Mouse (Mus musculus) liver, embryonic 14.5 days (tissue): Measurements from ENCODE around the gene Ang. TPM values are rescaled to one million over a fixed set of nuclear protein-coding genes. Genes with fewer than 3 reads are reported as not detected.

ENCODE experiments used
- ATAC-seq: fragments of 200-750 bp; cut with Nextera tagmentation; 2 replicates; pipeline ENCODE4 v1.8.0; 2017; ENCODE audit warnings: moderate number of reproducible peaks, mild to moderate bottlenecking, moderate library complexity; ENCODE audit not compliant: insufficient read depth
- DNase-seq, 3 experiments: peaks; one replicate each; pipeline ENCODE4 v3.0.0-alpha.2; 2012 to 2013; ENCODE audit warnings: low read depth in 3 of 3, low spot score in 3 of 3
- H3K27ac ChIP-seq: fragments of 300-500 bp; sonication (generic); 2 replicates; pipeline ENCODE4 v1.5.1; 2014; ENCODE audit warnings: moderate library complexity, mild to moderate bottlenecking, control low read depth, inconsistent platforms
- H3K27me3 ChIP-seq: fragments of 300-500 bp; sonication (generic); 2 replicates; pipeline ENCODE4 v1.6.1; 2014; ENCODE audit warnings: mild to moderate bottlenecking, low read length, moderate library complexity; ENCODE audit not compliant: control insufficient read depth, insufficient read depth
- H3K36me3 ChIP-seq: fragments of 300-500 bp; sonication (generic); replicated peaks from 2 replicates; pipeline ENCODE4 v1.6.1; 2014; ENCODE audit warnings: low read depth; ENCODE audit not compliant: control insufficient read depth, insufficient read depth
- H3K4me1 ChIP-seq, 2 experiments: fragments of 200-500 bp in 1 of 2; fragments of 300-500 bp in 1 of 2; sonication (generic) in 1 of 2; replicated peaks; 2 replicates each; pipeline ENCODE4 v1.6.1; 2012 to 2014; ENCODE audit warnings: antibody characterized with exemption in 1 of 2, inconsistent platforms in 1 of 2, low read length in 1 of 2; ENCODE audit not compliant: control insufficient read depth in 2 of 2, insufficient read depth in 2 of 2
- H3K4me2 ChIP-seq: fragments of 300-500 bp; sonication (generic); 2 replicates; pipeline ENCODE4 v1.6.1; 2014; ENCODE audit warnings: low read depth, mild to moderate bottlenecking, control low read depth, moderate library complexity
- H3K4me3 ChIP-seq, 2 experiments: fragments of 200-500 bp in 1 of 2; fragments of 300-500 bp in 1 of 2; sonication (generic) in 1 of 2; 2 replicates each; pipeline ENCODE4 v1.5.1; 2012 to 2014; ENCODE audit warnings: low read depth in 2 of 2, low read length in 2 of 2, mild to moderate bottlenecking in 2 of 2, control low read depth in 1 of 2, inconsistent platforms in 1 of 2, moderate library complexity in 1 of 2; ENCODE audit not compliant: insufficient read depth in 1 of 2
- H3K9ac ChIP-seq: fragments of 300-500 bp; sonication (generic); replicated peaks from 2 replicates; pipeline ENCODE4 v1.6.1; 2014; ENCODE audit warnings: mild to moderate bottlenecking, control low read depth, moderate library complexity
- H3K9me3 ChIP-seq: fragments of 300-500 bp; sonication (generic); 2 replicates; pipeline ENCODE4 v1.6.1; 2016; ENCODE audit warnings: low read length, mixed read lengths; ENCODE audit not compliant: control insufficient read depth
- CTCF ChIP-seq: IDR thresholded peaks from 2 replicates; pipeline ENCODE4 v1.5.1; 2016; ENCODE audit warnings: antibody characterized with exemption, low read depth, control low read depth
- EP300 ChIP-seq: IDR thresholded peaks from 2 replicates; pipeline ENCODE4 v1.6.1; 2016; ENCODE audit warnings: antibody characterized with exemption, low read depth
- WGBS: fragments of 180-500 bp; shearing (Covaris S2); extraction: QIAGEN DNeasy Blood & Tissue Kit; methylation state at CpG from one replicate; pipeline ENCODE4 v1.1.7; 2014; ENCODE audit not compliant: insufficient replicate concordance; 5-methylcytosine and 5-hydroxymethylcytosine counted together
- polyA plus RNA-seq, 2 experiments: library from polyadenylated mRNA; depleted of rRNA in 1 of 2; stranded (reverse) in 1 of 2; unstranded in 1 of 2; fragments of >200 nt; fragmentation: Nextera tagmentation in 1 of 2; extraction: Ambion mirVana in 1 of 2; gene quantifications; 2 replicates each; pipeline versions ENCODE4 v1.2.1 to v1.2.3; 2012 to 2014

The Ang gene
- polyA plus RNA-seq, 2 experiments, result 3.4 to 5.4 TPM

- H3K9ac ChIP-seq, result no peak overlapping the region
- no peaks in the 10 kb centered on the region for H3K9me3 ChIP-seq
- 60% methylated on average over 2 of the region's 2 CpGs for WGBS
- H3K4me3 ChIP-seq, result no peak overlapping the region
- no peaks in the 10 kb centered on the region for H3K36me3 ChIP-seq
- TF ChIP-seq EP300 (no peak), CTCF (peak; percentile 70)
- H3K27me3 ChIP-seq, result no peaks in the 10 kb centered on the region; the same call in 1 of the 2 replicates
- DNase-seq, result peak in 2 of 3 experiments; percentile 57 to 61
- H3K4me1 ChIP-seq, result peaks cover 2 to 4% of the 10 kb centered on the region in 2 experiments; a peak in 2 of 4 replicates
- no peak overlapping the region for H3K4me2 ChIP-seq
- ATAC-seq, result no peak
- no peak overlapping the region for H3K27ac ChIP-seq
Measured at GRCm38 (mm10) chr14:51069617-51070016, 21.3 kb upstream of the Ang start.

- no peaks in the 10 kb centered on the region for H3K36me3 ChIP-seq
- WGBS, result 69% methylated on average over 3 of the region's 3 CpGs
Measured at GRCm38 (mm10) chr14:51074335-51074734, 16.6 kb upstream of the Ang start, which contains the start of gene Olfr750. Gene Olfr750 (minus strand): TSS chr14:51074435.

DNA sequence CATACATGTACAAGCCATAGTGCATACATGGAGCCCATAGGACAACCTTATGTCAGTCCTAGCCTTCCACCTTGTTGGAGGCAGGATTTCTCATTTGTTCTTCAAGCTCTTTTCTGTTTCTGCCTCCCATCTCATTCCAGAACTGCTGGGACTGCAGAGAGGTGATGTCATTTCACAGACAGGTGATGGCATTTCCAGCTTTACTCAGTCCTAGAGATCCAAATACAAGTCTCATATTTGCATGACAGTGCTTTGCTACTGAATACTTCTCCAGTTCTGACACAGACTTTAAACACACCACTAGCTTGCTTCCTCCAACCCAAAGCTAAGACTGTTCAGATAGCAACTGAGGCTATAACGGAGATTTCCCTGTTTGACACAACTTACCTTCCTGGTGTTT lies 11.8 kb upstream of the Ang start:
- H3K4me2 ChIP-seq, result no peak overlapping the region
- WGBS, result 56% methylated on average over 1 of the region's 1 CpGs
- DNase-seq (no peak), ATAC-seq (no peak)
- H3K4me3 ChIP-seq, result no peak overlapping the region
- no peak overlapping the region for H3K27ac ChIP-seq
- peaks cover 6% of the 10 kb centered on the region for H3K27me3 ChIP-seq
- no peak for TF ChIP-seq CTCF
- H3K9me3 ChIP-seq, result no peaks in the 10 kb centered on the region
- H3K9ac ChIP-seq, result no peak overlapping the region
- peaks cover 2 to 12% of the 10 kb centered on the region in 2 experiments; a peak in 3 of 4 replicates for H3K4me1 ChIP-seq
- H3K36me3 ChIP-seq, result no peaks in the 10 kb centered on the region

More at GRCm38 (mm10) chr14:51074335-51074734, 16.6 kb upstream of the Ang start, which contains the start of gene Olfr750:
- H3K9me3 ChIP-seq, result no peaks in the 10 kb centered on the region
- H3K4me1 ChIP-seq, result no peaks in the 10 kb centered on the region
- no peak within 1 kb of the TSS for H3K9ac ChIP-seq
- no peak within 1 kb of the TSS for H3K4me3 ChIP-seq
- no peak within 1 kb of the TSS for H3K27ac ChIP-seq
- ATAC-seq (no peak), DNase-seq (no peak)
- H3K4me2 ChIP-seq, result no peak within 1 kb of the TSS
- no peaks in the 10 kb centered on the region; the same call in 1 of the 2 replicates for H3K27me3 ChIP-seq
- TF ChIP-seq CTCF, result no peak
- TF ChIP-seq EP300, result no peak

DNA sequence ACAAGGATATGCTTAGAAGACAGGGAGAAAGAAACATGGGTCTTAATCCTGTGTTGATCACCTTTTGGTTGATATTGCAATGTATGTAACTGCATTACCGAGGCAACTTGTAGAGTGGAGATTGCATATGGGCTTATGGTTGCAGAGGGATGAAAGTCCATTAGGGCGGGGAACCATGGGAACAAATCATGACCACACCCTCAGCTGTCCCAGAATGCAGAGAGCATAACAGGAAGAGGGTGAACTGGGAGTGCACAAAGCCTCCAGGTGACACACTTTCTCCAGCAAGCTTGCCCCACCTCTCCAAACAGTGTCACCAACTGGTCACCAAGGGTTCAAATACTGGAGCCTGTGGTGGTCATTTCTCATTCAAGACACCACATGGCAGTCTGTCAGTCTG lies 9.9 kb upstream of the Ang start:
- no peaks in the 10 kb centered on the region for H3K9me3 ChIP-seq
- no peak overlapping the region for H3K4me3 ChIP-seq
- DNase-seq (no peak), ATAC-seq (no peak)
- H3K27me3 ChIP-seq, result peaks cover 6% of the 10 kb centered on the region
- H3K27ac ChIP-seq, result no peak overlapping the region
- H3K36me3 ChIP-seq, result no peaks in the 10 kb centered on the region
- TF ChIP-seq EP300, result no peak
- no peak for TF ChIP-seq CTCF
- H3K4me1 ChIP-seq, result peaks cover 19 to 29% of the 10 kb centered on the region in 2 experiments
- no peak overlapping the region for H3K9ac ChIP-seq
- WGBS, result 59% methylated on average over 2 of the region's 2 CpGs
- H3K4me2 ChIP-seq, result no peak overlapping the region

- WGBS, result under 1% methylated on average over 39 of the region's 40 CpGs
- Histone ChIP-seq H3K4me1 (peaks cover 25 to 34% of the 10 kb centered on the region in 2 experiments), H3K36me3 (no peaks in the 10 kb centered on the region), H3K27me3 (peaks cover 6% of the 10 kb centered on the region), H3K4me3 (peak overlapping the region; percentile 54 to 82), H3K9ac (peak overlapping the region; percentile 28), H3K27ac (no peak overlapping the region), H3K9me3 (no peaks in the 10 kb centered on the region), H3K4me2 (peak overlapping the region; percentile 72)
- no peak for TF ChIP-seq CTCF
- no peak for TF ChIP-seq EP300
- DNase-seq (peak in 1 of 3 experiments; percentile 45), ATAC-seq (peak; percentile 75)
Measured at GRCm38 (mm10) chr14:51082599-51083581, 8.1 kb upstream of the Ang start.
